8 mouse cellular contexts compared by ENCODE assay signal in the genomic region with DNA sequence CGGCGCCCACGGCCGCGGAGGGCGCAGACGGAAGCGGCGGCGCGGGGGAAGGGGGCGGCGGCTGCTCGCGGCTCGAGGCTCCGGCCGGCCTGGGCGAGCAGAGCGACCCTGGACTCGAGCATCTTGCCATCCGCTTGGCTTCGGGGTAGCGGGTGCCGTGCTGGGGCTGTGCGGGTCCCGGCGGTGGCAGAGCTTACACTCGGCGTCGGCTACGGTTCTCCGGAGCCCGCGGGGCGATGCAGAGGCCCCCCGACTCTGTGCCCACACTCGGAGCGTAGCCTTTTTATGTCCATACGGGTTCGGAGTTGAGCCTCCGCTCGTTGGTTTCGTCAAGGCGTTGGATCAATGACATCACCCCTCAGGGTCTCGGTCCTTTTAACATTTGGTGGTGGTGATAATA. TPM values are rescaled to one million over a fixed set of nuclear protein-coding genes. Genes with fewer than 3 reads are reported as not detected.
DNase-seq lines count a peak whose midpoint lies in the region; ATAC-seq and TF ChIP-seq lines count a peak whose summit lies in the region.

No protein-coding gene starts in this region.

- no peaks in the 10 kb centered on the region for H3K27me3 ChIP-seq in heart, embryonic 16.5 days (ENCODE audit: control insufficient read depth, insufficient read depth, low read length)
- no peaks in the 10 kb centered on the region for H3K27me3 ChIP-seq in forebrain, embryonic 13.5 days
- no peaks in the 10 kb centered on the region for H3K27me3 ChIP-seq in liver, embryonic 16.5 days (ENCODE audit: control insufficient read depth, insufficient read depth, low read depth, low read length)

- in situ Hi-C loops in ES-E14 (cut with MboI; ENCODE audit: low sequenced_read_pairs in 2 of 2, unreplicated experiment in 2 of 2) = no loop called here

- no peak for DNase-seq in heart, adult 8-10 months (ENCODE audit: low spot score)
- DNase-seq in ES-E14 (ENCODE audit: low read depth, low spot score) = no peak
- DNase-seq in adrenal gland, adult 2 months = no peak
- DNase-seq in gastrocnemius, postnatal 36 days = no peak
- DNase-seq in gastrocnemius, adult 8-10 months (ENCODE audit: low spot score in 2 of 2) = no peak

- H3K36me3 ChIP-seq in heart, embryonic 16.5 days (ENCODE audit: control insufficient read depth, insufficient read depth) = peaks cover 26% of the 10 kb centered on the region
- H3K36me3 ChIP-seq in ES-E14 (ENCODE audit: control insufficient read depth, insufficient read depth, low read length, poor library complexity, severe bottlenecking) = peaks cover 28% of the 10 kb centered on the region
- H3K36me3 ChIP-seq in forebrain, embryonic 13.5 days (ENCODE audit: poor library complexity, severe bottlenecking) = peaks cover 39% of the 10 kb centered on the region
- H3K36me3 ChIP-seq in liver, embryonic 16.5 days (ENCODE audit: control insufficient read depth, insufficient read depth) = peaks cover 30% of the 10 kb centered on the region

- peak overlapping the region; percentile 85 for H3K4me2 ChIP-seq in heart, embryonic 16.5 days (ENCODE audit: low read depth, low read length)
- peak overlapping the region; percentile 82 for H3K4me2 ChIP-seq in forebrain, embryonic 13.5 days
- H3K4me2 ChIP-seq in liver, embryonic 16.5 days (ENCODE audit: low read depth, low read length) = peak overlapping the region; percentile 93

- H3K27ac ChIP-seq in heart, embryonic 16.5 days (ENCODE audit: low read length) = peak overlapping the region; percentile 71
- H3K27ac ChIP-seq in ES-E14 (ENCODE audit: insufficient read depth, low read depth, low read length, poor library complexity, severe bottlenecking) = peak overlapping the region; percentile 66; the same call in 1 of the 2 replicates
- peak overlapping the region; percentile 68 for H3K27ac ChIP-seq in forebrain, embryonic 13.5 days
- peak overlapping the region; percentile 71 for H3K27ac ChIP-seq in liver, embryonic 16.5 days (ENCODE audit: low read length)

- no peaks in the 10 kb centered on the region for H3K9me3 ChIP-seq in heart, embryonic 16.5 days (replicated peaks; ENCODE audit: control insufficient read depth, low read length)
- H3K9me3 ChIP-seq in ES-E14 (ENCODE audit: control insufficient read depth, insufficient read depth, low read depth, low read length) = no peaks in the 10 kb centered on the region
- H3K9me3 ChIP-seq in forebrain, embryonic 13.5 days (replicated peaks) = no peaks in the 10 kb centered on the region
- H3K9me3 ChIP-seq in liver, embryonic 16.5 days (replicated peaks; ENCODE audit: control insufficient read depth, low read length) = no peaks in the 10 kb centered on the region

- ATAC-seq in heart, embryonic 16.5 days (replicated peaks; ENCODE audit: extremely low read depth, insufficient read depth, low FRiP score) = 0 out of 2 replicates have a peak, but pooled peaks have one; percentile 2
- peak; percentile 73 for ATAC-seq in forebrain, embryonic 13.5 days
- ATAC-seq in liver, embryonic 16.5 days (ENCODE audit: low read depth) = no peak

- H3K9ac ChIP-seq in heart, embryonic 16.5 days (ENCODE audit: low read length) = peak overlapping the region; percentile 92
- H3K9ac ChIP-seq in ES-E14 (ENCODE audit: insufficient read depth, low read depth, low read length, poor library complexity, severe bottlenecking) = peak overlapping the region; percentile 98
- peak overlapping the region; percentile 97 for H3K9ac ChIP-seq in forebrain, embryonic 13.5 days
- peak overlapping the region; percentile 95 for H3K9ac ChIP-seq in liver, embryonic 16.5 days (ENCODE audit: low read depth, low read length)

- peaks cover 27% of the 10 kb centered on the region for H3K4me1 ChIP-seq in heart, embryonic 16.5 days (ENCODE audit: control insufficient read depth, insufficient read depth, low read length)
- peaks cover 0 to 8% of the 10 kb centered on the region in 2 experiments; a peak in 2 of 4 replicates for H3K4me1 ChIP-seq in ES-E14 (ENCODE audit: control insufficient read depth in 2 of 2, insufficient read depth in 2 of 2, low read length in 2 of 2, poor library complexity in 1 of 2)
- H3K4me1 ChIP-seq in forebrain, embryonic 13.5 days = peaks cover 58% of the 10 kb centered on the region
- H3K4me1 ChIP-seq in liver, embryonic 16.5 days (ENCODE audit: control insufficient read depth, low read depth, low read length) = peaks cover 51% of the 10 kb centered on the region

- intact Hi-C loops in gastrocnemius, postnatal 36 days (cut with DNase I) = no loop called here

- under 1% methylated on average over 44 of the region's 46 CpGs for WGBS in heart, embryonic 16.5 days
- WGBS in forebrain, embryonic 13.5 days = under 1% methylated on average over 29 of the region's 46 CpGs
- WGBS in liver, embryonic 16.5 days (ENCODE audit: insufficient replicate concordance) = under 1% methylated on average over 42 of the region's 46 CpGs

- peak overlapping the region; percentile 93 for H3K4me3 ChIP-seq in heart, embryonic 16.5 days (ENCODE audit: low read length)
- H3K4me3 ChIP-seq in ES-E14 (ENCODE audit: insufficient read depth in 1 of 2, low read depth in 1 of 2, low read length in 2 of 2, poor library complexity in 1 of 2, severe bottlenecking in 1 of 2) = peak overlapping the region; percentile 96 to 98
- H3K4me3 ChIP-seq in forebrain, embryonic 13.5 days = peak overlapping the region; percentile 90
- H3K4me3 ChIP-seq in liver, embryonic 16.5 days (ENCODE audit: low read depth, low read length) = peak overlapping the region; percentile 94

TF ChIP-seq in ES-E14, 5 proteins besides CTCF, POLR2A, EP300 and RAD21:
- TF ChIP-seq ZC3H11A (IDR thresholded peaks at IDR 0.05; ENCODE audit: borderline replicate concordance, low read depth, low read length) = no peak
- TF ChIP-seq CHD2 (IDR thresholded peaks at IDR 0.05; ENCODE audit: low read depth, low read length) = no peak
- TF ChIP-seq HCFC1 (IDR thresholded peaks at IDR 0.05; ENCODE audit: borderline replicate concordance, insufficient read depth, low read length) = no peak
- no peak for TF ChIP-seq MAFK (IDR thresholded peaks at IDR 0.05; ENCODE audit: insufficient read depth, low read depth, low read length)
- TF ChIP-seq ZNF384 (IDR thresholded peaks at IDR 0.05; ENCODE audit: low read depth, low read length) = no peak

RNA-seq across cellular contexts. Expression of gene Gcn1l1, which starts 0.3 kb away (rescaled TPM):
- polyA plus RNA-seq in heart, embryonic 16.5 days (2015; fragmentation: Nextera tagmentation; extraction: Ambion mirVana) = 20.9 and 27.6 TPM in 2 replicates
- total RNA-seq in heart, adult 8-10 months (2022) = 10 to 100 TPM; 35.7 to 41.6 (median 39.3) TPM
- 112 and 163 TPM in 2 replicates for total RNA-seq in ES-E14 (2012; rRNA removed)
- polyA plus RNA-seq in forebrain, embryonic 13.5 days (2015; fragmentation: Nextera tagmentation; extraction: Ambion mirVana) = 41.7 and 46.1 TPM in 2 replicates
- polyA plus RNA-seq in liver, embryonic 16.5 days (2015; fragmentation: Nextera tagmentation; extraction: Ambion mirVana) = 14.1 and 14.8 TPM in 2 replicates
- total RNA-seq in adrenal gland, adult 2 months (2021) = 10 to 100 TPM; 48.6 to 51.1 TPM
- 41.2 and 49.4 TPM in 2 replicates for polyA plus RNA-seq in adrenal gland, adult 2 months (2012; rRNA removed)
- 10 to 100 TPM; 25.5 to 28.8 TPM for total RNA-seq in gastrocnemius, postnatal 36 days (2021)
- total RNA-seq in gastrocnemius, adult 8-10 months (2022) = 10 to 100 TPM; 28.1 to 31.2 (median 30.6) TPM

RNA-seq across cellular contexts. Expression of gene Rplp0, which starts 6.1 kb away (rescaled TPM):
- 1,003 and 1,029 TPM in 2 replicates for polyA plus RNA-seq in heart, embryonic 16.5 days (2015; fragmentation: Nextera tagmentation; extraction: Ambion mirVana)
- 100 to 1,000 TPM; 591 to 710 (median 629) TPM for total RNA-seq in heart, adult 8-10 months (2022)
- 2,284 and 2,327 TPM in 2 replicates for total RNA-seq in ES-E14 (2012; rRNA removed)
- 1,081 and 1,088 TPM in 2 replicates for polyA plus RNA-seq in forebrain, embryonic 13.5 days (2015; fragmentation: Nextera tagmentation; extraction: Ambion mirVana)
- 919 and 997 TPM in 2 replicates for polyA plus RNA-seq in liver, embryonic 16.5 days (2015; fragmentation: Nextera tagmentation; extraction: Ambion mirVana)
- total RNA-seq in adrenal gland, adult 2 months (2021) = 100 to 1,000 TPM; 758 to 884 TPM
- polyA plus RNA-seq in adrenal gland, adult 2 months (2012; rRNA removed) = 1,163 and 1,198 TPM in 2 replicates
- 100 to 1,000 TPM; 533 to 598 TPM for total RNA-seq in gastrocnemius, postnatal 36 days (2021)
- total RNA-seq in gastrocnemius, adult 8-10 months (2022) = 100 to 1,000 TPM; 566 to 724 (median 629) TPM

RNA-seq across cellular contexts. Expression of gene Pxn, which starts 58.9 kb away (rescaled TPM):
- polyA plus RNA-seq in heart, embryonic 16.5 days (2015; fragmentation: Nextera tagmentation; extraction: Ambion mirVana) = 39.1 and 40.6 TPM in 2 replicates
- 10 to 100 TPM; 31.2 to 43.4 (median 34.1) TPM for total RNA-seq in heart, adult 8-10 months (2022)
- total RNA-seq in ES-E14 (2012; rRNA removed) = 25.5 and 29.4 TPM in 2 replicates
- polyA plus RNA-seq in forebrain, embryonic 13.5 days (2015; fragmentation: Nextera tagmentation; extraction: Ambion mirVana) = 16.8 and 17.7 TPM in 2 replicates
- 17.2 and 19.1 TPM in 2 replicates for polyA plus RNA-seq in liver, embryonic 16.5 days (2015; fragmentation: Nextera tagmentation; extraction: Ambion mirVana)
- 10 to 100 TPM; 39.4 to 47.2 TPM for total RNA-seq in adrenal gland, adult 2 months (2021)
- 66.9 and 67.5 TPM in 2 replicates for polyA plus RNA-seq in adrenal gland, adult 2 months (2012; rRNA removed)
- 10 to 100 TPM; 78.1 to 80.7 TPM for total RNA-seq in gastrocnemius, postnatal 36 days (2021)
- 10 to 100 TPM; 76.0 to 89.9 (median 78.1) TPM for total RNA-seq in gastrocnemius, adult 8-10 months (2022)
